Mouse (Mus musculus): ENCODE results near the gene Tmem158.
A peak's percentile ranks its signal among the peaks of the same experiment; 100 is the strongest.

The Tmem158 gene

GRCm38 (mm10) chr9:123247992-123248391, 12.6 kb downstream of the Tmem158 start:
- no peak for DNase-seq (ENCODE audit: low read depth, low spot score)

GRCm38 (mm10) chr9:123245146-123245545, 15.4 kb downstream of the Tmem158 start:
- no peak for DNase-seq (ENCODE audit: low read depth, low spot score)

- peak; percentile 11 for DNase-seq (ENCODE audit: low read depth, low spot score)
Measured at GRCm38 (mm10) chr9:123243988-123244387, 16.6 kb downstream of the Tmem158 start.

GRCm38 (mm10) chr9:123241191-123241590, 19.4 kb downstream of the Tmem158 start:
- no peak for DNase-seq (ENCODE audit: low read depth, low spot score)

- no peak for DNase-seq (ENCODE audit: low read depth, low spot score)
Measured at GRCm38 (mm10) chr9:123240751-123241150, 19.8 kb downstream of the Tmem158 start.

- no peak for DNase-seq (ENCODE audit: low read depth, low spot score)
Measured at GRCm38 (mm10) chr9:123240271-123240670, 20.3 kb downstream of the Tmem158 start.

GRCm38 (mm10) chr9:123239651-123240050, 20.9 kb downstream of the Tmem158 start:
- no peak for DNase-seq (ENCODE audit: low read depth, low spot score)

- DNase-seq (ENCODE audit: low read depth, low spot score) = no peak
Measured at GRCm38 (mm10) chr9:123238256-123239045, 22.1 kb downstream of the Tmem158 start.

- DNase-seq (ENCODE audit: low read depth, low spot score) = no peak
Measured at GRCm38 (mm10) chr9:123237739-123238138, 22.8 kb downstream of the Tmem158 start.

GRCm38 (mm10) chr9:123235621-123236020, 24.9 kb downstream of the Tmem158 start:
- no peak for DNase-seq (ENCODE audit: low read depth, low spot score)

GRCm38 (mm10) chr9:123229826-123230225, 30.7 kb downstream of the Tmem158 start:
- DNase-seq (ENCODE audit: low read depth, low spot score) = no peak

GRCm38 (mm10) chr9:123228671-123229070, 31.9 kb downstream of the Tmem158 start:
- no peak for DNase-seq (ENCODE audit: low read depth, low spot score)

GRCm38 (mm10) chr9:123227106-123227750, 33.3 kb downstream of the Tmem158 start:
- DNase-seq (ENCODE audit: low read depth, low spot score) = no peak

- DNase-seq (ENCODE audit: low read depth, low spot score) = no peak
Measured at GRCm38 (mm10) chr9:123224863-123225431, 35.6 kb downstream of the Tmem158 start.

GRCm38 (mm10) chr9:123219826-123220225, 40.7 kb downstream of the Tmem158 start:
- DNase-seq (ENCODE audit: low read depth, low spot score) = no peak

- peak; percentile 48 for DNase-seq (ENCODE audit: low read depth, low spot score)
Measured at GRCm38 (mm10) chr9:123215621-123216440, 44.7 kb downstream of the Tmem158 start, which contains the start of gene Cdcp1. Gene Cdcp1, minus strand, starts transcription at chr9:123216038.

GRCm38 (mm10) chr9:123213371-123213770, 47.2 kb downstream of the Tmem158 start:
- DNase-seq (ENCODE audit: low read depth, low spot score) = no peak
